Mouse (Mus musculus): ENCODE results near the gene Glmn. TPM values are rescaled to one million over a fixed set of nuclear protein-coding genes. Genes with fewer than 3 reads are reported as not detected.

The Glmn gene
- 10 to 100 TPM; 22.4 TPM for total RNA-seq (2021)
- long read RNA-seq, experiment 1, transcript Glmn-201 (19 exons, 2,015 nt), result major isoform, 5 of 15 reads
- long read RNA-seq, experiment 1, partial matches to known transcripts, result 1 of 15 reads
- long read RNA-seq, experiment 1, other reads (novel, unspliced or antisense), result 8 of 15 reads
- long read RNA-seq, experiment 2, partial matches to known transcripts, result 1 of 8 reads
- long read RNA-seq, experiment 2, other reads (novel, unspliced or antisense), result 4 of 8 reads

DNA sequence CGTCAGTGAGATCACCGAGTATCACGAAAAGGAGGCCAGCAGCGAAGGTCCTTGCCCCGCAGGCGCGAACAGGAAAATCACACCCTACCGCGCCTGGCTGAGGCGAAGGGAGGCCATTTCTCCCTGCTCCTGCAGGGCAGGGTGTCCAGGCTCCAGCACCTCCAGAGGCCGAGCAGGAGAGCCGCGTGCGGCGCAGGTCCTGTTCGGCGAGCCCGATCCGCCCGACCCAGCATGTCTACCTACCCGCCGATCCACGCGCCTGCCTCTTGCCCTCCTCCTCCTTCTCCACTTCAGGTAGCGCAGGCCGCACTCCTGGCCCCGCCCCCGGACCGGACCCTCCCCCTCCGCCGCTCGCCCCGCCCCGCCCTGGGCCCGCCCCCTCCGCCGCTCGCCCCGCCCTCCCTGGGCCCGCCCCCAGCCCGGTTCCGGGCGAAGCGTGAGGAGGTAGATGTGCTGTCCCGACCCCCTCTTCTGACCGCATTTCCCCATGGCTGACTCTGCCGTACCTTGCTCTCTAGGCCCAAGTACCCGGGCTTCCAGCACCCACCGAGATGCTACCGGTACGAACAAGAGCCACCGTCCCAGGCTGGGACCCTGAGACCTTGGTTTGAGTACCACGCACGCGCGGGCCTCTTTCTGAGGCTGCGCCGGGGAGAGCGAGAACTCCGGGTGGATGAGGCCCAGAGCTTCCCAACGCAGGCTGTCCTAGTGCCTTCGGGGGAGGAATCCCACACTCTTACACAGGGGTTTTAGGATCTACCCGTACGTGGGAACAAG is at the start of gene Glmn, which contains the start of gene Rpap2:
Glmn (minus strand) TSS at position 588 of the 777 bp plus-strand sequence.
Rpap2 (plus strand) TSS at position 73 of the 777 bp plus-strand sequence.
- Histone ChIP-seq H3K4me3 (peak within 1 kb of the TSS; percentile 98), H3K27ac (peak within 1 kb of the TSS; percentile 92)
- intact Hi-C loops (cut with DNase I), result loop anchor here (5.0 kb wide), 2 partner anchors 160 to 190 kb away; partner anchors contain the start of gene Btbd8
- TF ChIP-seq CTCF (IDR thresholded peaks at IDR 0.05), result no peak
- peak; percentile 78 to 83 for DNase-seq (ENCODE audit: extremely low spot score in 1 of 2, low spot score in 2 of 2)

- no peak overlapping the region for H3K27ac ChIP-seq
- TF ChIP-seq CTCF (IDR thresholded peaks at IDR 0.05), result no peak
- intact Hi-C loops (cut with DNase I), result no loop called here
- no peak overlapping the region for H3K4me3 ChIP-seq
- DNase-seq (ENCODE audit: extremely low spot score in 1 of 2, low spot score in 2 of 2), result no peak
Observed at GRCm38 (mm10) chr5:107645935-107646334, 48.2 kb upstream of the Glmn start.

GRCm38 (mm10) chr5:107644595-107644994 is 46.9 kb upstream of the Glmn start:
- no peak for DNase-seq (ENCODE audit: extremely low spot score in 1 of 2, low spot score in 2 of 2)
- Histone ChIP-seq H3K27ac (no peak overlapping the region), H3K4me3 (no peak overlapping the region)
- intact Hi-C loops (cut with DNase I), result no loop called here
- no peak for TF ChIP-seq CTCF (IDR thresholded peaks at IDR 0.05)

DNA sequence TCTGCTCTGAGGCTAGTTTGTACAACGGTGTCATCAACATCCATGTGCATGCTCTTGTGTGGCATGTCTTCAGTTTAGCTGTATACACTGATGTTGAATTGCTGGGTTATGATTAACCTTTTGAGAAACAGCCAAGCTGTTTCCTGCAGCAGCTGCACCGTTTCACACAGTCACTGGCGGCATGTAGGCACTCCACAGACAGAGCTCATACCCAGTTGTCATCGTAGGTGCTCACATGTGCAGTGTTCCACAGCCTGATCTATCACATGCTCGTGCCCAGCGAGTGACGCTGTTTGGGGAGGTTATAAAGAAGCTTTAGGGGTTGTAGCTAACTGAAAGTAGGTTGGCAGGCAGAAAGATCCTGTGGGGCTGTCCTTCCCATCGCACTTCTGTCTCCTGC is 40.7 kb upstream of the Glmn start:
- Histone ChIP-seq H3K4me3 (no peak overlapping the region), H3K27ac (no peak overlapping the region)
- intact Hi-C loops (cut with DNase I), result no loop called here
- no peak for TF ChIP-seq CTCF (IDR thresholded peaks at IDR 0.05)
- DNase-seq (ENCODE audit: extremely low spot score in 1 of 2, low spot score in 2 of 2), result no peak

- no peak for TF ChIP-seq CTCF (IDR thresholded peaks at IDR 0.05)
- intact Hi-C loops (cut with DNase I), result no loop called here
- H3K4me3 ChIP-seq, result no peak overlapping the region
- no peak for DNase-seq (ENCODE audit: extremely low spot score in 1 of 2, low spot score in 2 of 2)
- no peak overlapping the region for H3K27ac ChIP-seq
Observed at GRCm38 (mm10) chr5:107637106-107637505, 39.4 kb upstream of the Glmn start.

DNA sequence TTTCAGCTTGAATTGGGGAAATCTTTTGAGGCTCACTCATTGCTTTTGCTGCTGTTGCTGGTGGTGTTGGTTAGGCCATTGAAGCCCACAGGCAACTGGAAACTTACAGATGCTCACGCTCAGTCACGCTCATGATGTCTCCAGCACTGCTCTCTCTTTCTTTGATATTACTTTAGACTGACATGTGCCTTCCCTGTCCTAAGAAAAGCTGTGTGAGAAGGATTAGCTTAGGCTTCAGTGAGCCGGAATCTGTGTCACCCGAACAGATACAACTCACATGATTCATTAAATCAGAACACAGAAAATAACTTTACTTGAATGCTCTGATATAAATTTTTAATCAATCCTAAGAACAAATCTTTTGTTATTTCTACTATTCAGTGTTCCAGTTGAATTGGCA is 36.0 kb upstream of the Glmn start:
- no peak for DNase-seq (ENCODE audit: extremely low spot score in 1 of 2, low spot score in 2 of 2)
- no peak overlapping the region for H3K27ac ChIP-seq
- no peak for TF ChIP-seq CTCF (IDR thresholded peaks at IDR 0.05)
- intact Hi-C loops (cut with DNase I), result no loop called here
- H3K4me3 ChIP-seq, result no peak overlapping the region

- no peak for TF ChIP-seq CTCF (IDR thresholded peaks at IDR 0.05)
- no peak for DNase-seq (ENCODE audit: extremely low spot score in 1 of 2, low spot score in 2 of 2)
- no peak overlapping the region for H3K27ac ChIP-seq
- intact Hi-C loops (cut with DNase I), result no loop called here
- no peak overlapping the region for H3K4me3 ChIP-seq
Observed at GRCm38 (mm10) chr5:107621327-107621726, 23.6 kb upstream of the Glmn start.

GRCm38 (mm10) chr5:107617986-107618385 is 20.3 kb upstream of the Glmn start:
- intact Hi-C loops (cut with DNase I), result no loop called here
- no peak for TF ChIP-seq CTCF (IDR thresholded peaks at IDR 0.05)
- DNase-seq (ENCODE audit: extremely low spot score in 1 of 2, low spot score in 2 of 2), result no peak
- H3K27ac ChIP-seq, result no peak overlapping the region
- H3K4me3 ChIP-seq, result no peak overlapping the region

DNA sequence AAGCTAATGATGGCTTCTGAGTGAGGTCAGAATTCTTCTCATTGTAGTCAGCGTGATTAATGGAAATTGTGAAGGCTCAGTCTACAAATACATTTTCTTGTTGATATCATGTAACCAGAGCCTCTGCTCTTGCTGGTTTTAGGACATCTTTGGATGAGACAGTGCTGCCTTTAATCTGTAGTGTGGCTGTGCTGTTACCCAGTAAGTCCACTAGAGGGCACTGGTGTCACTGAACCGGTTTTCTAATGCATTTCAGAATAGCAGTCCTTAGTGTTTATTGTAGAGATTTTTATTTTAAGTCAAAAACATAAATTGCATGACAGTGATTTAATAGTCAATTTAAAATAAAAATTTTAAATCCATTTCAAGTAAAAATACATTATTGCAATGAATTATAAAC is 13.5 kb upstream of the Glmn start:
- peak; percentile 94 for TF ChIP-seq CTCF (IDR thresholded peaks at IDR 0.05)

GRCm38 (mm10) chr5:107598380-107598779 is 692 bp upstream of the Glmn start:
- intact Hi-C loops (cut with DNase I), result loop anchor here (5.0 kb wide), 2 partner anchors 161 to 191 kb away; partner anchors contain the start of gene Btbd8
- H3K27ac ChIP-seq, result no peak overlapping the region

More for the DNA sequence above, 13.5 kb upstream of the Glmn start:
- intact Hi-C loops (cut with DNase I), result loop anchor here (5.0 kb wide), 1 partner anchor 281 kb away; no protein-coding TSS in a partner anchor
- peak; percentile 52 to 55 for DNase-seq (ENCODE audit: extremely low spot score in 1 of 2, low spot score in 2 of 2)
- no peak overlapping the region for H3K27ac ChIP-seq
- H3K4me3 ChIP-seq, result no peak overlapping the region

DNA sequence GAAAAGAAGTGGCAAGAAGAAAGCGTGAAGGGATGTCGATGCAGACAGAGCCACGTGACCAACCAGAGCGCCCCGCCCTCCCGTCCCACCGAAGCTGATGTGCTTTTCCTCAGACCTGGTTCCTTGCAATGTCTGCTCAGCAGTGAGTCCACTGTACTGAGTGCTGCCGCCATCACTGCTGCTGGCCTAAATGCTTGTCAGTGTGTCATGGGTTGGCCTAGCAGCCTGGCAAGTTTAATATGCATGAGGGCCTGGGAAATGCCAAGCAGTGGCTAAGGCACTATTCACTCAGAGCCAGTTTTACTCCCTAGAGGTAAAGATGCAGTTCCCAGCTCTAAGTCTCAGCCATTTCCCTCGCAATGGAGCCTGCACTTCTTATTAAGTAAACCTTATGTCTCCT is 28.5 kb downstream of the Glmn start:
- TF ChIP-seq CTCF (IDR thresholded peaks at IDR 0.05), result no peak
- DNase-seq (ENCODE audit: extremely low spot score in 1 of 2, low spot score in 2 of 2), result no peak
- intact Hi-C loops (cut with DNase I), result no loop called here
- no peak overlapping the region for H3K27ac ChIP-seq
- H3K4me3 ChIP-seq, result no peak overlapping the region

More at GRCm38 (mm10) chr5:107598380-107598779, 692 bp upstream of the Glmn start:
- peak overlapping the region; percentile 98 for H3K4me3 ChIP-seq
- no peak for DNase-seq (ENCODE audit: extremely low spot score in 1 of 2, low spot score in 2 of 2)
- TF ChIP-seq CTCF (IDR thresholded peaks at IDR 0.05), result no peak

DNA sequence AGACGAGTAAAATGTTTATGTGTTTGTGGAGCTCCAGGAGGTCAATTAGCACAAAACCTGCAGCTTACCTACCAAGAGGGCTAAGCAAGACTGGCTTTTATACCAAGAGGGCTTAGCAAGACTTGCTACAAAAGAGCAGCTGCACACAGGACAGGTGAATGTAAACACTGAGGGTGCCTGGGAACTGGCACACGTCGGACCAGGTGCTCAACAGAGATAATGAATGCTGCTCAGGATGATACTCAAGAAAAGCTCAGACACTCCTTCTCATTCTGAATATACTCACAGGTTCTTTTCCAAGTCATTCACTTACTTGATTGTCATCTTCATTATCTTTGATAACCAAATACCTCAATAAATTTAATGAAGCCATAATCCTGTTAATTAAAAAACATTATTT is 40.7 kb downstream of the Glmn start:
- no peak for DNase-seq (ENCODE audit: extremely low spot score in 1 of 2, low spot score in 2 of 2)
- no peak overlapping the region for H3K4me3 ChIP-seq
- no peak for TF ChIP-seq CTCF (IDR thresholded peaks at IDR 0.05)
- intact Hi-C loops (cut with DNase I), result no loop called here
- H3K27ac ChIP-seq, result no peak overlapping the region

All from left cerebral cortex, adult 2 months (tissue).